Mouse (Mus musculus) bone marrow macrophage, adult 2 months (primary cell): ENCODE data around the gene Epdr1. TPM values are rescaled to one million over a fixed set of nuclear protein-coding genes. Genes with fewer than 3 reads are reported as not detected.

Experiments
- H3K27ac ChIP-seq: 2 replicates; pipeline ENCODE4 v1.5.1; 2012; ENCODE audit warnings: low read depth, low read length; ENCODE audit not compliant: insufficient read depth
- H3K4me1 ChIP-seq: 2 replicates; pipeline ENCODE4 v1.6.1; 2012; ENCODE audit warnings: low read length; ENCODE audit not compliant: control insufficient read depth, insufficient read depth
- H3K4me3 ChIP-seq: 2 replicates; pipeline ENCODE4 v1.5.1; 2012; ENCODE audit warnings: mild to moderate bottlenecking, low read length, moderate library complexity; ENCODE audit not compliant: insufficient read depth
- CTCF ChIP-seq: IDR thresholded peaks from 2 replicates; pipeline ENCODE4 v1.5.1; 2012; ENCODE audit warnings: low read depth, mild to moderate bottlenecking, low read length, moderate library complexity
- polyA plus RNA-seq: library from polyadenylated mRNA; stranded (reverse); fragments of >200 nt; gene quantifications from 2 replicates; pipeline ENCODE4 v1.2.4, GENCODE M21; 2012; ENCODE audit not compliant: missing spikeins, insufficient read depth, insufficient read length

Epdr1 gene
- polyA plus RNA-seq, 1 experiment = 0.38 TPM

DNA sequence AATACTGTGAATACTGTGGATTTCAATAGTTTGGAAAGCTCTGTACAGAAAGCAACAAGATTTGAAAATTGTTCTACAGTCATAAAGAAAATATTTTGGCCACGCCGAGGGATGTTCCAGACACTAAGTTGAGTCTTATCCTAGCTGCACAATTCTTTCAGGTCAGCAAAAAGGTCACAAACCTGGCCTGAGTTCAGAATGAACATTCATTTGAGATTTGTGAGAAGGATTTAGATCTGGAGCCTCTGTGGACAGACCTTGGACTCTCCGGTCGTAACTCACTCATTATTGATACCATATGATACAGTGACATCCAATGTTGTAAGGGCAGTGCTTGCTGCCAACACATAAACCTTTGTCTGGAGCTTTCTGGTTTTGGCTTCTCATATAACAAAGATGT is 64.3 kb downstream of the Epdr1 start:
- H3K27ac ChIP-seq = no peak overlapping the region
- H3K4me3 ChIP-seq = no peak overlapping the region
- TF ChIP-seq CTCF = no peak
- H3K4me1 ChIP-seq = no peaks in the 10 kb centered on the region

Other genes with a start within 250 kb of the Epdr1 start
- 113 and 149 TPM in 2 replicates for gene Stard3nl, start 224.1 kb downstream of the Epdr1 start, polyA plus RNA-seq
- gene Sfrp4, start 3.2 kb upstream of the Epdr1 start, polyA plus RNA-seq = not detected in 2 replicates
- not detected in 2 replicates for gene Nme8, start 77.9 kb upstream of the Epdr1 start, polyA plus RNA-seq
- 58.4 and 61.8 TPM in 2 replicates for gene Gpr141, start 204.3 kb upstream of the Epdr1 start, polyA plus RNA-seq